Mouse (Mus musculus): ENCODE data around the gene Olfm4. TPM values are rescaled to one million over a fixed set of nuclear protein-coding genes. Genes with fewer than 3 reads are reported as not detected.

The Olfm4 gene
- polyA plus RNA-seq, 2 experiments: 8.0 to 13.4 TPM

GRCm38 (mm10) chr14:80046104-80046734, 62.3 kb downstream of the Olfm4 start:
- Histone ChIP-seq H3K36me3 (replicated peaks; ENCODE audit: control insufficient read depth, insufficient read depth, low read depth) (no peaks in the 10 kb centered on the region), H3K4me2 (ENCODE audit: low read depth) (no peak overlapping the region), H3K27ac (no peak overlapping the region), H3K4me1 (replicated peaks; ENCODE audit: control insufficient read depth in 2 of 2, insufficient read depth in 2 of 2, low read length in 1 of 2) (no peaks in the 10 kb centered on the region), H3K9me3 (ENCODE audit: control insufficient read depth, low read length) (no peaks in the 10 kb centered on the region), H3K27me3 (ENCODE audit: control insufficient read depth, insufficient read depth, low read length) (no peaks in the 10 kb centered on the region), H3K4me3 (ENCODE audit: insufficient read depth in 1 of 2, low read depth in 2 of 2, low read length in 2 of 2) (no peak overlapping the region), H3K9ac (replicated peaks) (no peak overlapping the region)
- TF ChIP-seq EP300 (IDR thresholded peaks at IDR 0.05; ENCODE audit: low read depth) (no peak), CTCF (IDR thresholded peaks at IDR 0.05; ENCODE audit: low read depth) (no peak)
- DNase-seq (ENCODE audit: low read depth in 3 of 3, low spot score in 3 of 3) (no peak), ATAC-seq (ENCODE audit: insufficient read depth) (no peak)
- WGBS (ENCODE audit: insufficient replicate concordance): 58% methylated on average over 6 of the region's 6 CpGs

- H3K9ac ChIP-seq (replicated peaks): no peak overlapping the region
- 37% methylated on average over 5 of the region's 5 CpGs for WGBS (ENCODE audit: insufficient replicate concordance)
- H3K4me1 ChIP-seq (replicated peaks; ENCODE audit: control insufficient read depth in 2 of 2, insufficient read depth in 2 of 2, low read length in 1 of 2): no peaks in the 10 kb centered on the region
- TF ChIP-seq CTCF (IDR thresholded peaks at IDR 0.05; ENCODE audit: low read depth): no peak
- TF ChIP-seq EP300 (IDR thresholded peaks at IDR 0.05; ENCODE audit: low read depth): no peak
- H3K36me3 ChIP-seq (replicated peaks; ENCODE audit: control insufficient read depth, insufficient read depth, low read depth): no peaks in the 10 kb centered on the region
- no peak overlapping the region for H3K4me2 ChIP-seq (ENCODE audit: low read depth)
- DNase-seq (ENCODE audit: low read depth in 3 of 3, low spot score in 3 of 3) (no peak), ATAC-seq (ENCODE audit: insufficient read depth) (no peak)
- no peaks in the 10 kb centered on the region for H3K27me3 ChIP-seq (ENCODE audit: control insufficient read depth, insufficient read depth, low read length)
- no peaks in the 10 kb centered on the region for H3K9me3 ChIP-seq (ENCODE audit: control insufficient read depth, low read length)
- no peak overlapping the region for H3K27ac ChIP-seq
- H3K4me3 ChIP-seq (ENCODE audit: insufficient read depth in 1 of 2, low read depth in 2 of 2, low read length in 2 of 2): no peak overlapping the region
Observed at GRCm38 (mm10) chr14:80047368-80048101, 63.7 kb downstream of the Olfm4 start.

- no peak for TF ChIP-seq CTCF (IDR thresholded peaks at IDR 0.05; ENCODE audit: low read depth)
- TF ChIP-seq EP300 (IDR thresholded peaks at IDR 0.05; ENCODE audit: low read depth): no peak
- 55% methylated on average over 3 of the region's 3 CpGs for WGBS (ENCODE audit: insufficient replicate concordance)
- H3K27me3 ChIP-seq (ENCODE audit: control insufficient read depth, insufficient read depth, low read length): no peaks in the 10 kb centered on the region
- H3K27ac ChIP-seq: no peak overlapping the region
- no peaks in the 10 kb centered on the region for H3K4me1 ChIP-seq (replicated peaks; ENCODE audit: control insufficient read depth in 2 of 2, insufficient read depth in 2 of 2, low read length in 1 of 2)
- H3K9ac ChIP-seq (replicated peaks): no peak overlapping the region
- no peaks in the 10 kb centered on the region for H3K9me3 ChIP-seq (ENCODE audit: control insufficient read depth, low read length)
- DNase-seq (ENCODE audit: low read depth in 3 of 3, low spot score in 3 of 3): no peak
- no peak overlapping the region for H3K4me3 ChIP-seq (ENCODE audit: insufficient read depth in 1 of 2, low read depth in 2 of 2, low read length in 2 of 2)
- H3K4me2 ChIP-seq (ENCODE audit: low read depth): no peak overlapping the region
- no peak for ATAC-seq (ENCODE audit: insufficient read depth)
- no peaks in the 10 kb centered on the region for H3K36me3 ChIP-seq (replicated peaks; ENCODE audit: control insufficient read depth, insufficient read depth, low read depth)
Observed at GRCm38 (mm10) chr14:80055725-80056124, 71.8 kb downstream of the Olfm4 start.

- Histone ChIP-seq H3K4me1 (replicated peaks; ENCODE audit: control insufficient read depth in 2 of 2, insufficient read depth in 2 of 2, low read length in 1 of 2) (no peaks in the 10 kb centered on the region), H3K9ac (replicated peaks) (no peak overlapping the region), H3K4me2 (ENCODE audit: low read depth) (no peak overlapping the region), H3K27me3 (ENCODE audit: control insufficient read depth, insufficient read depth, low read length) (no peaks in the 10 kb centered on the region), H3K4me3 (ENCODE audit: insufficient read depth in 1 of 2, low read depth in 2 of 2, low read length in 2 of 2) (no peak overlapping the region), H3K9me3 (ENCODE audit: control insufficient read depth, low read length) (no peaks in the 10 kb centered on the region), H3K36me3 (replicated peaks; ENCODE audit: control insufficient read depth, insufficient read depth, low read depth) (no peaks in the 10 kb centered on the region), H3K27ac (no peak overlapping the region)
- WGBS (ENCODE audit: insufficient replicate concordance): 69% methylated on average over 3 of the region's 3 CpGs
- TF ChIP-seq CTCF (IDR thresholded peaks at IDR 0.05; ENCODE audit: low read depth) (no peak), EP300 (IDR thresholded peaks at IDR 0.05; ENCODE audit: low read depth) (no peak)
- ATAC-seq (ENCODE audit: insufficient read depth): no peak
- no peak for DNase-seq (ENCODE audit: low read depth in 3 of 3, low spot score in 3 of 3)
Observed at GRCm38 (mm10) chr14:80061686-80062085, 77.8 kb downstream of the Olfm4 start.

GRCm38 (mm10) chr14:80062896-80063295, 79.0 kb downstream of the Olfm4 start:
- no peak overlapping the region for H3K4me2 ChIP-seq (ENCODE audit: low read depth)
- H3K4me1 ChIP-seq (replicated peaks; ENCODE audit: control insufficient read depth in 2 of 2, insufficient read depth in 2 of 2, low read length in 1 of 2): no peaks in the 10 kb centered on the region
- no peaks in the 10 kb centered on the region for H3K36me3 ChIP-seq (replicated peaks; ENCODE audit: control insufficient read depth, insufficient read depth, low read depth)
- H3K27me3 ChIP-seq (ENCODE audit: control insufficient read depth, insufficient read depth, low read length): no peaks in the 10 kb centered on the region
- no peaks in the 10 kb centered on the region for H3K9me3 ChIP-seq (ENCODE audit: control insufficient read depth, low read length)
- H3K27ac ChIP-seq: no peak overlapping the region
- no peak for TF ChIP-seq EP300 (IDR thresholded peaks at IDR 0.05; ENCODE audit: low read depth)
- TF ChIP-seq CTCF (IDR thresholded peaks at IDR 0.05; ENCODE audit: low read depth): no peak
- ATAC-seq (ENCODE audit: insufficient read depth): no peak
- 71% methylated on average over 9 of the region's 9 CpGs for WGBS (ENCODE audit: insufficient replicate concordance)
- no peak for DNase-seq (ENCODE audit: low read depth in 3 of 3, low spot score in 3 of 3)
- H3K4me3 ChIP-seq (ENCODE audit: insufficient read depth in 1 of 2, low read depth in 2 of 2, low read length in 2 of 2): no peak overlapping the region
- no peak overlapping the region for H3K9ac ChIP-seq (replicated peaks)

Data from liver, embryonic 14.5 days (tissue).